Mouse (Mus musculus) thymus, adult 2 months (tissue): ENCODE measurements around the gene Pmp22.

ENCODE experiments used
- CTCF ChIP-seq: fragments of 200-500 bp; IDR thresholded peaks from 2 replicates; pipeline ENCODE4 v1.5.1; 2012; ENCODE audit warnings: mild to moderate bottlenecking, control low read depth, low read length, moderate library complexity, borderline replicate concordance; ENCODE audit not compliant: control insufficient read depth, poor library complexity, insufficient read depth; ENCODE audit errors: extremely low read depth
- POLR2A ChIP-seq: fragments of 200-500 bp; IDR thresholded peaks from 2 replicates; pipeline ENCODE4 v1.6.1; 2012; ENCODE audit warnings: mild to moderate bottlenecking, low read length, control low read depth, moderate library complexity; ENCODE audit not compliant: control insufficient read depth, poor library complexity, insufficient read depth; ENCODE audit errors: extremely low read depth

DNA sequence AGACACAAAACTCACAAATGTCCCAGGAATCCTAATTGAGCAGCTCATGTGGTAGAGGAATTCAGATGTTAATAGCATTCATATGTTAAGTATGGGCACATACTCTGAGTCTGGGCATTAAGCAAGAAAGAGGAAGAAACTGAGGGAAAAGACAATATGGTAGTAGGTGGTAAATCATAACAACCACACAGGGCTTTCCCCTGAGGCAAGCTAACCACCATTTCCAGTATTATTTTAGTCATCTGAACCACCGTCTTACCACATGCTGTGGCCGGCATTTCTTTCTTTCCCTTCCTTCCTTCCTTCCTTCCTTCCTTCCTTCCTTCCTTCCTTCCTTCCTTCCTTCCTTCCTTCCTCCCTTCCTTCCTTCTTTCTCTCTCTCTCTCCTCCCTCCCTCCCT lies 6.5 kb upstream of the Pmp22 start:
- TF ChIP-seq CTCF (no peak), POLR2A (no peak)
